Mouse (Mus musculus) midbrain, embryonic 11.5 days (tissue): ENCODE measurements around the gene Pttg1. TPM values are rescaled to one million over a fixed set of nuclear protein-coding genes. Genes with fewer than 3 reads are reported as not detected.

Experiments
- ATAC-seq: fragments of 200-750 bp; cut with Nextera tagmentation; 2 replicates; pipeline ENCODE4 v1.8.0; 2017; ENCODE audit warnings: moderate TSS enrichment, moderate library complexity; ENCODE audit not compliant: low FRiP score
- DNase-seq: peaks from one replicate; pipeline ENCODE4 v3.0.0; 2015; ENCODE audit warnings: low spot score; ENCODE audit errors: missing footprints
- H3K27ac ChIP-seq: fragments of 300-500 bp; sonication (generic); 2 replicates; pipeline ENCODE4 v1.5.1; 2014; ENCODE audit warnings: low read depth, low read length
- H3K27me3 ChIP-seq: fragments of 300-500 bp; sonication (generic); 2 replicates; pipeline ENCODE4 v1.6.1; 2014; ENCODE audit warnings: mild to moderate bottlenecking, low read length, moderate library complexity, mixed read lengths; ENCODE audit not compliant: control insufficient read depth, insufficient read depth
- H3K36me3 ChIP-seq: fragments of 300-500 bp; sonication (generic); 2 replicates; pipeline ENCODE4 v1.6.1; 2014; ENCODE audit warnings: mild to moderate bottlenecking, low read length, moderate library complexity, mixed read lengths; ENCODE audit not compliant: control insufficient read depth, insufficient read depth
- H3K4me1 ChIP-seq: fragments of 300-500 bp; sonication (generic); 2 replicates; pipeline ENCODE4 v1.6.1; 2014; ENCODE audit warnings: low read length; ENCODE audit not compliant: control insufficient read depth, insufficient read depth
- H3K4me2 ChIP-seq: fragments of 300-500 bp; sonication (generic); 2 replicates; pipeline ENCODE4 v1.6.1; 2014; ENCODE audit warnings: mild to moderate bottlenecking, moderate library complexity
- H3K4me3 ChIP-seq: fragments of 300-500 bp; sonication (generic); 2 replicates; pipeline ENCODE4 v1.5.1; 2014; ENCODE audit warnings: low read depth, low read length
- H3K9ac ChIP-seq: fragments of 300-500 bp; sonication (generic); 2 replicates; pipeline ENCODE4 v1.6.1; 2014; ENCODE audit warnings: low read length
- H3K9me3 ChIP-seq: fragments of 300-500 bp; sonication (generic); 2 replicates; pipeline ENCODE4 v1.6.1; 2016; ENCODE audit warnings: low read length; ENCODE audit not compliant: control insufficient read depth
- WGBS: fragments of 180-500 bp; shearing (Covaris S2); extraction: QIAGEN DNeasy Blood & Tissue Kit; methylation state at CpG from one replicate; pipeline ENCODE4 v1.1.7; 2014; 5-methylcytosine and 5-hydroxymethylcytosine counted together
- polyA plus RNA-seq: library from polyadenylated mRNA; unstranded; fragments of >200 nt; fragmentation: Nextera tagmentation; extraction: Ambion mirVana; gene quantifications from 2 replicates; pipeline ENCODE4 v1.2.1, GENCODE M21; 2014

Pttg1 gene
- polyA plus RNA-seq, 1 experiment from 2014 or later: 89.0 TPM

- no peak overlapping the region for H3K27ac ChIP-seq
- H3K4me3 ChIP-seq: no peak overlapping the region
- WGBS: 94% methylated on average over 4 of the region's 4 CpGs
- H3K9ac ChIP-seq: no peak overlapping the region
- H3K36me3 ChIP-seq: no peaks in the 10 kb centered on the region
- H3K27me3 ChIP-seq: no peaks in the 10 kb centered on the region
- peaks cover 5% of the 10 kb centered on the region; the same call in 1 of the 2 replicates for H3K4me1 ChIP-seq
- peak; percentile 75 for DNase-seq
- ATAC-seq: no peak
- no peaks in the 10 kb centered on the region for H3K9me3 ChIP-seq
- no peak overlapping the region for H3K4me2 ChIP-seq
Measured at GRCm38 (mm10) chr11:43396246-43396645, 29.8 kb downstream of the Pttg1 start.

DNA sequence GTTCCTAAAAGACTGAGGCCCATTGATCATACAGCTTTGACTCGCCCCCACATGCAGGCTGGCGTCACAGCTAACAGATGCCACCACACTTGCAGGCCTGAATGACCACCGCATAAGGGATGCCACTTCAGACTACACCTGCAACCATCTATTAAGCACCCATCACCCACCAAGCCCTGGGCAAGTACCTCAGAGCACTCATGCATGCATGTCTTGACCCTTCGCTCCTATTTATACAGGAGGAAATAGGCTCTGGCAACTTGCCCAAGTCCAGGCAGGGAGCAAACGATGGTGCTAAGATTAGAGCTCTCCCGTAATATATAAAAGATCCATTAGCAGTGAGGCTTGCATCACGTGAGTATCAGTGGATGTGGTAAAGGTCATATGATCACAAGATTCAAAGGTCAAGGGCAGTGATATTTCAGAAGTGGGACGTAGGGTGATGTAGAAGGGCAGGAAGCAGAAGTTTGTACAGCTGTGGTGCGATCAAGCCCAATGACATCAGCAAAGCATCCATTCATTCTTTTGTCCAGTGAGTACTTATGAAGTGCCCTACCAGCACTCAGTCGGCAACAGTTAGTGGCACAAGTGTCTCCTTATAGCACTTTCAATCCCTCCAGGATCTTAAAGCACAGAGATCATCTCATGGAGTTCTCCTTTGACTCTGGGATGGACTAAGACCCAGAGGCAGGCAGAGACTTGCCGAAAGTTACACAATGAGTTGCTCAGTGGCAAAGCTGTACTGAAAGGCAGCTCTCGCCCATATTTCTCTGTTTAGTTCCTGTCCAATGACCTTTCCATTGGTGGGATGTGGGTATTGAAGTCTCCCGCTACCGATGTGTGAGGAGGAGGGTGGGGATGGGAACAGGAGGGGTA is 30.7 kb downstream of the Pttg1 start:
- Histone ChIP-seq H3K27me3 (no peaks in the 10 kb centered on the region), H3K36me3 (no peaks in the 10 kb centered on the region), H3K9me3 (no peaks in the 10 kb centered on the region), H3K4me1 (peaks cover 5% of the 10 kb centered on the region; the same call in 1 of the 2 replicates), H3K4me2 (no peak overlapping the region), H3K9ac (no peak overlapping the region), H3K27ac (no peak overlapping the region), H3K4me3 (no peak overlapping the region)
- ATAC-seq: no peak
- 91% methylated on average over 14 of the region's 14 CpGs for WGBS
- DNase-seq: peak; percentile 35

GRCm38 (mm10) chr11:43393325-43393724 is 32.7 kb downstream of the Pttg1 start:
- H3K27ac ChIP-seq: no peak overlapping the region
- no peaks in the 10 kb centered on the region for H3K27me3 ChIP-seq
- no peak for ATAC-seq
- H3K9ac ChIP-seq: no peak overlapping the region
- no peaks in the 10 kb centered on the region for H3K9me3 ChIP-seq
- DNase-seq: no peak
- no peak overlapping the region for H3K4me2 ChIP-seq
- H3K4me3 ChIP-seq: no peak overlapping the region
- 92% methylated on average over 4 of the region's 4 CpGs for WGBS
- H3K36me3 ChIP-seq: no peaks in the 10 kb centered on the region
- H3K4me1 ChIP-seq: peaks cover 5% of the 10 kb centered on the region; the same call in 1 of the 2 replicates

GRCm38 (mm10) chr11:43392757-43393156 is 33.3 kb downstream of the Pttg1 start:
- no peaks in the 10 kb centered on the region for H3K27me3 ChIP-seq
- peaks cover 5% of the 10 kb centered on the region; the same call in 1 of the 2 replicates for H3K4me1 ChIP-seq
- H3K4me3 ChIP-seq: no peak overlapping the region
- H3K9ac ChIP-seq: no peak overlapping the region
- no peaks in the 10 kb centered on the region for H3K36me3 ChIP-seq
- ATAC-seq: no peak
- no peak overlapping the region for H3K4me2 ChIP-seq
- no peak for DNase-seq
- 59% methylated on average over 2 of the region's 2 CpGs for WGBS
- H3K27ac ChIP-seq: no peak overlapping the region
- no peaks in the 10 kb centered on the region for H3K9me3 ChIP-seq

- no peaks in the 10 kb centered on the region for H3K36me3 ChIP-seq
- H3K4me1 ChIP-seq: peaks cover 18% of the 10 kb centered on the region
- no peak overlapping the region for H3K27ac ChIP-seq
- no peaks in the 10 kb centered on the region for H3K9me3 ChIP-seq
- 87% methylated on average over 7 of the region's 7 CpGs for WGBS
- DNase-seq (no peak), ATAC-seq (no peak)
- H3K4me3 ChIP-seq: no peak overlapping the region
- H3K27me3 ChIP-seq: no peaks in the 10 kb centered on the region
- no peak overlapping the region for H3K4me2 ChIP-seq
- no peak overlapping the region for H3K9ac ChIP-seq
Measured at GRCm38 (mm10) chr11:43389118-43389517, 36.9 kb downstream of the Pttg1 start.

DNA sequence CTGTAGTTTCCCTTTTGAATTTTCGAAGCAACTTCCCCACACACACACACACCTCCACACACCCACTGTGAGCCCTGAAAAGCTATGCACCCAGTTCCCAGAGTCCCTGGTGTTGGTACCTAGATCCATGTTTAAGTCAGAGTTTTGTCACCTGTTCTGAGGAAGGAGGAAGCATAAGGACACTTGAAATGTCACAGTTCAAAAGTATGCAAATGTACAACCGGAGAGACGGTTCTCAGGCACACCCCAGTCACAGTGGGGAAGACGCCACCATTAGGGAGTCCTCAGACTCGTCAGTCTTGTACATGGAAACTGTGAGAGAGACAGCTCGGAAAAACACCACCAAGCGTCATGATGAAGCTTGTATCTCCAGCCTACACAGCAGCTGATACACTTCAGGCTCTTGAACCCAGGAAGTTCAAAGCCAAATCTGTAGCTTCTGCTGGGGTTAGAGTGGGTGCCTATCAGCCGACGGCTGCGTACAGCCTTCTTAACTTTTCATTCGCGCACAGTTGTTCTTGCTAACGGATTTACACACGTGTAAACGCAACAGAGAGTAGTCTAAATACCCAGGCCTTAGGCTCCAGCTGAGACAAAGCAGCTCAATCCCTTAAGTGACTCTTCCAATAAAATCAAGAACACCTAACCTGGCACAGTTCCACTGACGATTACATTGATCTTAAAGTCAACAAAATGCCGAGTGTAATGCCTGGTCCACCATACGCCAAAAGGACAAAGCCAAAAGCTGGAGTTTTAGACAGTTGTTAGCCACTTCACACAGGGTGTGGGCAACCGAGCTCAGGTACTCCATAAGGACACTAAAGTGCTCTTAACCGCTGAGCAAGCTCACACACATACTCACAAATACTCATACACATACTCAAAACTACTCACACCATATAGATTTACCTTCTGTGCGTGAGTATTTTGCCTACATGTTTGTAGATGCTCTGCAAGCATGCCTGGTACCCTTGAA is 37.6 kb downstream of the Pttg1 start:
- Histone ChIP-seq H3K4me3 (no peak overlapping the region), H3K9ac (no peak overlapping the region), H3K4me2 (no peak overlapping the region), H3K27ac (no peak overlapping the region), H3K9me3 (no peaks in the 10 kb centered on the region), H3K4me1 (peaks cover 14% of the 10 kb centered on the region), H3K36me3 (no peaks in the 10 kb centered on the region), H3K27me3 (no peaks in the 10 kb centered on the region)
- ATAC-seq (no peak), DNase-seq (no peak)
- WGBS: 86% methylated on average over 21 of the region's 21 CpGs

DNA sequence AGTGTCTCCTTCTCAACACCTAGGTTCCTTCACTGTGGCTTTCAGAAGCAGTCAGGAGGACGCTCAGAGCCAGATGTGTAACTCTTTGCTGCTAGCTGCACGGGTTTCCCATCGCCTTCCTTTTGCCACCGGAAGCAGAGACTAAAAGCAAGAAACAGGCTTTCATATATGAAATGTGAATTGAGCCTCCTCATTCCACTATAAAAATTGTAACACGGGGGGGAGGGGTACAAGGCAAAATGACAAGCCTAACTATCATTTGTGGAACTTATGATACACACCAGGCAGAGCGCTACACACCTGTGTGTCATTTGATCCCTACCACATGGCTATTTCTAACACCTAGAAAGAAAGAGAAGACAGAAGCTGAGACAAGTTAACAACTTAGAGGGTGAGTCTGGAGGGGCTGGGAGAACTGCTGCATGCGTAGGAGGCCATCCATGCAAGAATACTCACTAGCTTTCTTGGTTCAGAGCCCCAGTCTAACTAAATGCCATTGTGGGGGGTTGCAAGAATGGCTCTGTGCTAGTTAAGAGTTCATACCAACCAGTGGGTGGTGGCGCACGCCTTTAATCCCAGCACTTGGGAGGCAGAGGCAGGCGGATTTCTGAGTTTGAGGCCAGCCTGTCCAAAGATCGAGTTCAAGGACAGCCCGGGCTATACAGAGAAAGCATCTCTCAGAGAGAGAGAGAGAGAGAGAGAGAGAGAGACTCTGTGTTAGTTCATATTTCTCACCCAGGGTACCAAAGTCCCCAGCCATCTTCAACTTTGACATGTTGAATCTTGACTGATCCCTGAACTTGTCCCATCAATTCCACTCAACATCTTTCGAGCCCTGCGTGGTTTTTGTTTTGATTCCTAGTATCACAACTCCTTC is 38.8 kb downstream of the Pttg1 start:
- DNase-seq (no peak), ATAC-seq (no peak)
- Histone ChIP-seq H3K9me3 (no peaks in the 10 kb centered on the region), H3K27me3 (no peaks in the 10 kb centered on the region), H3K4me1 (peaks cover 14% of the 10 kb centered on the region), H3K4me2 (no peak overlapping the region), H3K9ac (no peak overlapping the region), H3K4me3 (no peak overlapping the region), H3K36me3 (no peaks in the 10 kb centered on the region), H3K27ac (no peak overlapping the region)
- 90% methylated on average over 14 of the region's 14 CpGs for WGBS

DNA sequence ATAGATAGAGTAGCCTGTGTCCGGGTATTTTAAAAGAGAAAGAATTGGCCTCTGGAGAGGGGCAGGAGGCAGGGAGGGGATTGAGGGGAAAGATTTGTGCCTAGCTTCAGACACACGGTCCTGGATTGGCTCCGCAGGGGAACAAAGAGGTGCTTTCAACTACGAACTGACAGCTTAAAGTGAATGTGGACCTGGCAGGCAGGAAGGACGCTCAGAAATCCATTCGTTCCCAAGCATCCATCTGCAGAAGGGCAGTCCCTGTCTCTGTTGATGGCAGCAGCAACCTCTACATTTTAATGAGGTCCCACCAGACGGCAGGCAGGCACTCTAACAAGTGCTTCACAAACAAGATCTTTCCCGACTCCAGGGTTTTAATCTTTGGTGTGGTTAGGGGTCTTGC is 40.3 kb downstream of the Pttg1 start:
- peak; percentile 91 for DNase-seq
- H3K27ac ChIP-seq: peak overlapping the region; percentile 20; the same call in 1 of the 2 replicates
- H3K4me1 ChIP-seq: peaks cover 14% of the 10 kb centered on the region
- under 1% methylated on average over 8 of the region's 8 CpGs for WGBS
- no peaks in the 10 kb centered on the region for H3K9me3 ChIP-seq
- H3K4me3 ChIP-seq: peak overlapping the region; percentile 18
- no peaks in the 10 kb centered on the region for H3K27me3 ChIP-seq
- ATAC-seq: peak; percentile 82
- peak overlapping the region; percentile 56 for H3K9ac ChIP-seq
- no peaks in the 10 kb centered on the region for H3K36me3 ChIP-seq
- peak overlapping the region; percentile 47 for H3K4me2 ChIP-seq
